Mouse (Mus musculus) heart, adult 11 months (tissue): Measurements from ENCODE around the gene Gm17542.
"Not testable (repeated sequence)": the region's sequence is repeated elsewhere in the genome, so short reads cannot be mapped to it uniquely, and the experiment has no call there.

Experiments used
- DNase-seq: peaks from one replicate; pipeline ENCODE4 v3.0.0; 2022

Gm17542 gene

DNA sequence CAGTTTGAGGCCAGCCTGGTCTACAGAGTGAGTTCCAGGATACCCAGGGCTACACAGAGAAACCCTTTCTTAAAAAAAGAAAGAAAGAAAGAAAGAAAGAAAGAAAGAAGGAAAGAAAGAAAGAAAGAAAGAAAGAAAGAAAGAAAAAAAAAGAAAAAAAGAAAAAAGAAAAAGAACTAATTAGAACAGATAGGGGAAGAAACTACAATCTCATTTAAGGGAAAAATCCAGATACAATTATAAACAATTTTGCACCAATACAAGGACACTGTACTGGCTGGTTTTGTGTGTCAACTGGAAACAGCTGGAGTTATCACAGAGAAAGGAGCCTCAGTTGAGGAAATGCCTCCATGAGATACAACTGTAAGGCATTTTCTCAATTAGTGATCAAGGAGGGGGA lies at the start of gene Gm17542:
TSS of gene Gm17542 (minus strand) at position 101 of the 400 bp plus-strand sequence.
- not testable (repeated sequence) for DNase-seq

DNA sequence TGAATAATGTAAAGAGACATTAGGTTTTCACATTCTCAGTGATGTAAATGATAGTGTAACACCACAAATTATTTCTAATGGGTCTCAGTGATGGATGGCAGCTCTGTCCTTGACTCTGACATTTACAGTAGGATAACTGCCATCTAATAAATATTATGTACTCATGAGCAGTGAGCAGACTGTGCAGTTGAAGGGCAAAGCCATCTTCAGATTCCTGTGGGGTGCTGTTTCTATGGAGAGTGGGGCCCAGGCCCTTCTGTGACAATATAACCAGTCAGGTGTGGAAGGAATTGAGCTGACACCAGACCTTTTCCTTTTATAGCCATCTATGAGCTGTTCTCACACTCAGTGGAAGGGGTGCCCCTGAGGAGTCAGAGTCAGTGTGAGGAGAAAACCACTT lies 21.8 kb upstream of the Gm17542 start:
- DNase-seq, result peak; percentile 46

DNA sequence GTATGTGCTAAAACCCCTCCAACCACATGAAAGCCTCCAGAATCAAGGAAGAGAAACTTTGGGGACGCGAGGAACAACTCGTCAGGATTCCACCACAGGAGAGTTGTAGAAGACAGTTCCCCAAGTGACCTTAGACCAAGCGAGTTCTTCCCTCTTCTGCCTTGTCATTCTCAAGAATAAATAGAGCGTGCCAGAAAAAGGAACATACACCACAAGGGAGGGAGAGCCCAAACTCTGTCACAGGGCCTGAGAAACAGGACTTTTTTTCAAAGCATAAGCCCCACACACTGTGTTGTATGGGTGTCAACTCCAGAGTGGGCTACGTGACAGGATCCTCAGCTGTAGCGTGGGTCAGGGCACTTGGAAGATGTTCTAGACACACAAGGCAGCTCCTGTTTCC lies 20.1 kb upstream of the Gm17542 start:
- DNase-seq, result peak; percentile 41

DNA sequence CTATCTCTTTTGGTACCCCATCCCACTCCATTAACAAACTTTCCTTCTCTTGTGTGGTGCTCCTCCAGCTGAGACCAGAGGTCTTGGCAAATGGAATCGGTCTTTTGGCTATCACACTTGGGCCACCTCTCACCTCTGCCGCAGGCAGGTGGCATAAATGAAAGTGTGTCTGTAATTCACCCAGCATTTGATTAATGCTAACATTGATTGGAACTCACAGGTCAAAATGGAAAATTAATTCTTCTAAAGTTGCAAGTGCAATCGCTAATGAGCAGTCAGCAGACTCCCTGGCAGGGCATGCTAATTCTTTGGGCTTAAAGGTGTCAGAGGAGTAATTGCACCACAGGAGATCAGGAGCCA lies 3.2 kb downstream of the Gm17542 start:
- DNase-seq, result peak; percentile 56

DNA sequence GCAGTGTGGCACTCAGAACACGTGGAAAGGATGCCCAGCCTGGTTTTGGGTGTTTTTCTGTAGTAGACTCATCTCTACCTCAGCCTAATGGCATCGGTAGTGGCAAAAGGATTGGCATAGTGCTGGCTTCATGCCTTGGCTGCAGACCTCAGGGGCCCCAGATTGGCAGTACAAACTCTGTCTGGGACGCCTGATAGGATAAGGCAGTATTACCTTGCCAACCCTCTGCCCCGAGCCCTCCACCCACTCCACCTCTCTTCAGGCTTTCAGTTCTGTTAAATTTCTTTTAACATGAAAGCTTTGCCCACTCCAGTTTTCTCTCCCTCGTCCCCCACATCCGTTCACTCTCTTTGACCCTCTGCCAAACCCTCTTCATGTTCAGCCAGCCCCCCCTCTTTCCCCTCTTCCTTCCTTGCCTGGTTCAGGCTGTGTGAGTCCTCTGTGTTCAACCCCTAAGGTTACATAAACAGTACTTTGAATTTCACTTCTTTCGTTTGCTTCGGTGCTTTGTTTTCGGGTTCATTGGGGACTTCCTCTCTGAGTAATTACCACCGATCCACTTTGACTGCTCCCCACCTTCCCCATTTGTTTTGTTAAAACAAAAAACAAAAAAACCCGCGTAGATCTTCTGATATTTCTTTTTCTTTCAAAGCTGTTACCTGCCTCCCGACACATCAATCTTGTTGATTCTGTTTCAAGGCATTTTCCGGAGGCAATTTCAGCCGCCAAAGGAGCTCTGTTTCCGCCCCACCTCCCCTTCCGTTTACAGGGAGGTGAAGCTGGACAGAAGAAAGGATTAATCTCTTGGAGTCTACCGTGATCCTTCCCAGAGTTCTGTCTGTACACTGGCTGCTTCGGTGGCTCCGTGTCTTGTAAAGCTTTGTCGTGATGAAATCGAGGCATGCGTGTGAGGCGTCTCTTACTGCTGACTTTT lies 3.9 kb downstream of the Gm17542 start:
- DNase-seq, result peak; percentile 86

DNA sequence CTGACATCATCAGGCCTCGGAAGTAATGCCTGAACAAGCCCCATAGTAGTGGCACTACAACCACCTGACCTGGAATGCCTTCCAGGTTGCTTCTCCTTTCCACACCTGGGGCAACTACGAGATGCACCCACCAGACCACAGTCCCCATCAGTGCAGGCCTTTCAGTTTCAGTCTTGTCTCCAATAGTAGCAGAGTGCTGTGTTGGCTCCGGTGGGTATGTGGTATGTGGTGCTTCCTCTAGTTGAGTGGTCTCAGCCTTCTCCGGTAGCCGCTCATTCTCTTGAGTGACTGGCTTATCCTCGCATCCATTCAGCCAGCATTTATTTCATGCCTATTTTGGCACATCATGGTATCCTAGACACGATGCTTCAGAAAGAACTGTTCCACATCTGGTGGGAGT lies 4.8 kb downstream of the Gm17542 start:
- peak; percentile 58 for DNase-seq

DNA sequence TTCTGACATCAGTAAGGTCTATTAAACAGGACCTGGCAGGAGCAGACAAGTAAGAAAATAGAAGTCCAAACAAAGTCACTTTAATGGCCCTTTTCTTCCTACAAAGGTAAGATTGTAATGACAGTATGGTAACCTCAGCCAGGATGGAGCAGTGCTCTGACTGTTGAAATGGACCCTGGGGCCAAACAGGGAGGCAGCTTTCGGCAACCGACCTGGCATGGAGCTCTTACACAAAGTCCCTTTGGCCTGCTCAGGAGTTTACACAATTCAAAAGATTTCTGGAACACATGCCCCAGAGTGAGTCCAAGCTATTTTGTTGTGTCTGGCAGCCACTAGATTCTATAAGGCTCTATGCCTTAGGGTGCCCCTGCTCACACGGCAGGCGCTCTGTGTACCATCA lies 9.0 kb downstream of the Gm17542 start:
- no peak for DNase-seq

DNA sequence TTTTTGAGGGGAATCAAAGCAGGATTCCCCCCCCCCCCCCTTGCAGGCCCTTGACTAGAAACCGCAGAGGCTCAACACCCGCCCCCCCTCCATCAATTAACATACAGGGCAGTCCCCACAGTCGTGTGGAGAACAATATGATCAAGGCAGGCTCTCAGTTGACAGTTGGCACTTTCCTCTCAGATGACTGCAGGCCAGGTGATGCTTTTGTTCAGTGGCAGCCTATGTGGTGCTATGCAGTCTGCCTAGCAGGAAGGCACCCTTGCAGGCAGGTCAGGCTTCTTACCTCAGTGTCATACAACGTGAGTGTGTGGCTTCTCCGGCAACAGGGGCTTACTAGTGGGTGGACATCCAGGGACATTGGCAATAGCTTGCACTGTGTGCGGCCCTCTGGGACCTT lies 17.4 kb downstream of the Gm17542 start:
- DNase-seq, result peak; percentile 63

DNA sequence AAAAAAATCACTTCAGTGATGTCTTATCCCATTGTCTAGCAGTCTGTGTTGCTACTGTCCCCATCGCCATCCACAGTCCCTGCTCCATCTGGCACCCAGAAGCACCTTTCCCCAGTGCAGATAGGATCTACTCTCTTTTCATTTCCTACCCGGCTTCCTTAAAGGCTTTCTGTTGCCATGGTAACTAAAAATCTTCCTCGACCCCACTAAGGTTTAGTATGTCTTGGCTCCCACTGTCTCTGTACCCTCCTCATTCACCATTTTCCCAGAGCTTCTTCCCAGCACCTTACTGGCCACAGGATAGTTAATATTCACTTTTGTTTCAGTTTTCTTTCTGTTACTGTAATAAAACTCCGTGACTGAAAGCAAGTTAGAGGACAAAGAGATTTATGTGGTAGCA lies 17.9 kb downstream of the Gm17542 start:
- peak; percentile 4 for DNase-seq

DNA sequence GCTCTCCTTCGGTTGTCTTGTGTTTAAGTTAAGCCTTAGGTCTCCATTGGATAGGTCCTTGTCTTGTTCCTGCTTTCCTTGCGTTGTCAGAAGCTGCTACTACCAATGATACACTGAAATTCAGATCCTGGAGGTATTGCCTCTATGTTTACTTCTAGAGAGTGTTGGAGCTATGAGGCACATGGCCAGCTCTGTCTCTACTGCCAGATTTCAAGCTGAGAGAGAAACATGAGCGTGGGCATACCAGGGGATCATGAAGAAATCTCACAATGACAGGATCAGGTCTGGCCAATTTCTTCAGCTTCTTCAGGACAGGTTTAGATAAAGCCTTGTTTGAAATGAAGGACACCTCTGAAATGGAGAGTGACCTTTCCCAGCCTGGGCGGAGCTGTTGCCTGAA lies 19.1 kb downstream of the Gm17542 start:
- peak; percentile 37 for DNase-seq

DNA sequence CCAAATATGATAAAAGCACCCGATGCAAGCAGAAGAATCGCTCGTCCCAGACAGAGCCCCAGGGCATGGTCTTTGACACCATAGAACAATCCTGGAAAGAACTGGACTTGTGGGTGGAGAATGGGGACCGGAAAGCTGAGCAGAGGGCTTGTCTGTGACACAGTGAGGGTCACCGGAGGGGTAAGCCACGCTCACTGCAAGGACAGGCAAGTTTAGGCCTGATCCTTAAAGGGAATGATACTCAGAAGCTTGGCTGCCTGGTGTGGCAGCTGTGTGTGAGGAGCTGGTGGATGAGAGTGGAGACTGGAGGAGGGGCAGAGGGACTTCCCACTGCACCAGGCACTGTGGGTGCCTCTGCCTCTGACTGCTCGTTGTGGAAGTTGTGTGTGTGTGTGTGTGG lies 27.0 kb downstream of the Gm17542 start:
- DNase-seq, result peak; percentile 67

DNA sequence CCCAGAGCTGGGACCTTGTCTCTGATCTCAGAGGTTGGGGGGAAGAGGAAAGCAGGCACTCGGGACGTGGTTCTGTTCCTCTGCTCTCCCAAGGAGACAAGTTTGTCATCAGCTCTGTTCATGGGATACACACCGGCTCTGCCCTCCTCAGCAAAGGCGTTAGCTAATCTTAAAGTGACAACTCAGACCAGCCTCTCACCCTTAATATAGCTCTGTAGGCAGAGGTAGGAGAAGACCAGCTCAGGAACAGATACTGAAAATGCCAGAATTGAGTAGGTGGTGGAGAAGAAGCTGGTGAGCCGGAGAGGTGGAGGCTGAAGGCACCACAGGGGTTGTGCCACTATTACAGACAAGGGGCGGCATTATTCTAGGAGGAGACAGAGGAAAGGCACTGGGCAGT lies 38.7 kb downstream of the Gm17542 start:
- DNase-seq, result peak; percentile 61

DNA sequence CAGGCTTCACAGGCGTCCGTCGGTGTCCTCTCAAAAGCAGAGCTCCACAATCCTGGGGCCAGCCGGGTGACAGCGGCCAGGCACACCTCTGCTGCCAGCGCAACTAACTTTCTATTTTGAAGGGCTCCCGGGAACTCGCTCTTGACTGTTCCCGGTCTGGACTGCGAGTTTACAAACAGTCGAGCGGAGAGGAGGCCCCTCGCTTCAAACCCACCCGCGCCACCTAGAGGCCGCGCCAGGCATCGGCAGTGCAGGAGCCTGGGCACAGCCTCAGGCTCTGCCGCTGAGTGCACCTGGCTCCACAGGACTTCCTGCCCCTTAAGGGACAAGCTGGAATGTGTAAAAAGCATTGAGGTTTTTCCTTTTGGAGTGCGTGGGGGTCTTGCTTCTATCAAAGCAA lies 42.5 kb downstream of the Gm17542 start, which contains the start of gene Edar:
TSS of gene Edar (minus strand) at position 122 of the 400 bp plus-strand sequence.
- peak; percentile 95 for DNase-seq

DNA sequence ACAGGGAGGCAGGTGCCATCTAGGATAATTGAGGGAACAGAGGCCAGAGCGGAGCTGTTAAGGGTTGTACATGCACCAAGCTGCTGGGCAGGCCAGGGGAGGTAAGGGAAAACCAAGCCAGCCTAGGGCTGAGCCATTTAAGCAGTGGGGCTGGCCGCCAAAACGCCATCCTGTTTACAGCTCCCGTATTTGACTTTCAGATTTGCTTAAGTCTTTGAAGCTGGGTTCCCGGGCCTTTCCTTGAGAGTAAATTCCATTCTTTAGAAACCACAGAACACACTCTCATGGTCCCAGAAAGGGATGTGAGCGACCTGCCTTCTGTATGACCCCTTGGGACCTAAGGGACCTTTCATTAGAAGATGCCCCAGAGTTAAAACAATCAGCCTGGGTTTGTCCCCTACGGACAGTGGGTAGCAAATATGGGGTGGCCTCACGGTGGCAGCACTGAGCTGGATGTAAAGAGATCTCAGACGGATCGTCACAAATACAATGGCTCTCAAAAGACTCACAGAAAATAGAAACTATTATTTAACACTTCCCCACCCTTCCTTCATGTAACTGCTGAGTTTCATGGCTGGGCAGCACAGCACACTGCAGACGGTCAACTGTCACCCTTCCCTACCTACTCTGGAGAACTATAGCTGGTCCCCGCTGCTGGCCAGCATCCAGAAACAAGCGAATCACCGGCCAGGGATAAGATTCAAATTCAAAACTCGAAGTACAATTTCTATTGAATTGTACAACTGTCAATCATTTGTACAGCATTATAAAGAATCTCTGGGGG lies 44.5 kb downstream of the Gm17542 start:
- DNase-seq, result peak; percentile 94

DNA sequence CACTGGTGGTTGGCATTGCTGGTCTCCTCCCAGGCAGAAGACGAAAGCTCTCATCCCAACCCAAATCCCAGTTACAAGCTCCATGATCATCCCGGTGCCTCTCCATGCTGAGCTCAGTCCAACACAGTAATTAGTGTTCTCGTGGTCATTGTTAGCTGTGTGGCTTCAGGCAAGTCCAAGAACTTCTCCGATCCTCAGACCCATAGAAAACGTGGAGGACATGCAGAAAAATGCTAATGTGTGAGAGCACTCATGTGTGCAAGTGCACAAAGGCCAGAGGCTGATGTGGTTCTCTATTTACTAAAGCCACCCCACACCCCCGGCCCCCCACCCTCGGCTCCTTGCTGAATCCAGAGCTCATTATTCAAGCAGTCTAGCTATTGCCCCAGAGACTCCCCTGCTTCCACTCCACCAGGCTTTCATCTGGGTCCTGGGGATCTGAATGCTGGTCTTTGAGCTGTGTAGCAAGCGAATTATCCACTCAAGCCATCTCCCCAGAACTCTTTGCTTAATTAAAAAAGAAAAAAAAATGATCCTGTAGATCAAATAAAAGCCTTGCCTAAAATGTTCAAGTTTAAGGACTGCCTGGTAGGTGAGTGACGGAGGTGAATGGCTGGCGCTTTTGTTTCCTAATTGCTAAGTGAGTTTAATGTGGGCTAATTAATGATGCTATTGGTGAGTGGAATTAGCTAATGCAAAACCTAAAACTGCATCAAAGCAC lies 45.3 kb downstream of the Gm17542 start:
- DNase-seq, result no peak

DNA sequence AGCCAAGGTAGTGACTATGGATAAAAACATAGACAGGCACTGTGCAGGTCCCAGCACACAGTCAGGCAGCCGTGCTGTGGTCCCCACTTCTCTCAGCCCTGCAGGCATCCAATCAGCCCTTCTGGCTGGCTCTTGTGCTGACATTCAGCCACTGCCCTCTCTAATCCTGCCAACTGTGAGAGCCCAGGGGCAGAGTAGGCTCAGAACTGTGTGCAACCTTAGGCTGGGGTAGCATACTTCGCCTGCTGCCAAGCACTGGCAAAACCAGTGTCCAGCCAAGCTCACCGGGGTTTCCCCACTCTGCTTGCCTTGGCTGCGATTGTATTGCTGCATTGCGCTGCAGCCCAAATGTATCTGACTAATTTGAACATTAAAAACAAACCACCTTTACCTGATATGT lies 54.1 kb downstream of the Gm17542 start:
- DNase-seq, result peak; percentile 97
